Mouse (Mus musculus) heart, postnatal 0 days (tissue): ENCODE data around the gene Nup50.

Experiments
- CTCF ChIP-seq: IDR thresholded peaks from 2 replicates; pipeline ENCODE4 v1.5.1; 2016; ENCODE audit warnings: antibody characterized with exemption, control low read depth, low read depth
- EP300 ChIP-seq: IDR thresholded peaks from 2 replicates; pipeline ENCODE4 v1.6.1; 2016; ENCODE audit warnings: antibody characterized with exemption, low read depth

DNA sequence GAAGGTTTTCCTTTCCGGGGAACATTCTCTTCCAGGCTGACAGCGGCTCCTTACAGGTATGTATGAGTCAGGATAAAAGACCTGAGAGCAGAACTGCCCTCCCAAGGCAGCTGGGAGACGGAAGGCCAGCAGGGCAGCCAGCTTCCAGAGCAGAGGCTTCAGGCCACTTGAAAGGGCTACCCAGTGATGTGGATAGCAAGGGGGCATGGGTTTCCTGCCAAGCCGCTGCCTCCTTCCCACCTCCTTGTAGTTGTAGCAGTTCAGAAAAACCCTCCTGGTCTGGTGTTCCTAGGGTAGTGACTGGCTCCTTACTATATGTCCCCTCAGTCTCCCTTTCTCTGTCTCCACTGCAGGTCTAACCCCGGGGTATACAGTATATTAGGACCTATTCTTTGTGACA lies 21.1 kb downstream of the Nup50 start:
- TF ChIP-seq CTCF: no peak
- TF ChIP-seq EP300: no peak
